Mouse (Mus musculus) ES-E14 (cell line): ENCODE results near the gene Dhx16.
A peak's percentile ranks its signal among the peaks of the same experiment; 100 is the strongest.

ENCODE experiments used
- CHD2 ChIP-seq: IDR thresholded peaks from 2 replicates; pipeline ENCODE4 v1.6.1; 2014; ENCODE audit warnings: mild to moderate bottlenecking, low read depth, low read length, inconsistent platforms
- HCFC1 ChIP-seq: IDR thresholded peaks from 2 replicates; pipeline ENCODE4 v1.6.1; 2012; ENCODE audit warnings: low read length, inconsistent platforms, borderline replicate concordance; ENCODE audit not compliant: insufficient read depth
- MAFK ChIP-seq: IDR thresholded peaks from 2 replicates; pipeline ENCODE4 v1.6.1; 2014; ENCODE audit warnings: mild to moderate bottlenecking, low read depth, low read length, inconsistent platforms; ENCODE audit not compliant: insufficient read depth
- ZC3H11A ChIP-seq: IDR thresholded peaks from 2 replicates; pipeline ENCODE4 v1.6.1; 2012; ENCODE audit warnings: low read depth, mild to moderate bottlenecking, inconsistent platforms, low read length, borderline replicate concordance
- ZNF384 ChIP-seq: IDR thresholded peaks from 2 replicates; pipeline ENCODE4 v1.6.1; 2012; ENCODE audit warnings: low read depth, low read length, inconsistent platforms

DNA sequence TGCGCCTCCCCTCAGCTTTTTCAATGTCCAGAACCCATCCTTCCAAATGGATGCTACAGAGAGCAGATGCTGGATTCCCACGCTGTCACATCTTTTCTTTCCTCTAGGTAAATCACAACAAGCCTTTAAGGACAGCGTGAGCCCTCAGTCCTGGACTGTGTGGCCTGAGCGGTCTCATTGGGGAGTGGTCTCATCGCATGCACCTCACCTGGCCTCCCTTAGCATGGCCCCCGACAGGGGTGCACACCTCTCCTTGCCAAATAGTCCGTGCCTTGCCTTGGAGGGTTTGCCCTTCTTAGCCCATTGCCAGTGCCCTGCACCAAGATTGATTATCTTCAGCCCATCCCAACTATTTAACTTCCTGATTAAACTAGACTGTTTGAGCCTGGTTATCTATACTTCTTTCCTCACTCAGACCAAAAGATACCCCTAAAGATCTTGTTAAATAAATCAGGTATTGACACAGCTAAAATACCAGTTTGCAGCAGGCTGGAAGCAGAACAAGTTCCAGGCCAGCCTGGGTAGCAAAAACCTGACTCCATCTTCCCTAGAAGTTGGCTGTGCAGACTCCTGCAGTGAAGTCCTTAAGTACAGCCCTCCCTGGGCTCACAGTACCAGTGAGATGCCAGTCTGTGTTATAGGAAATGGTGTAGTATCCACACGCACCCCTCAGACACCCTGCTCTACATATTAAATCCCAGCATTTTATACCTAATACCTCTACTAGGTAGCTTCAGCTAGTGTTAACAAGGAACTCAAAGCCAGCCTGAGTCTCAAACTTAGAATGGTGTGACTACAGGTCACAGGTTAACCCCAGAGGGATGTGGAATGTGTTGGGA, 47.0 kb upstream of the Dhx16 start:
- TF ChIP-seq ZC3H11A (no peak), MAFK (no peak), HCFC1 (no peak), CHD2 (0 out of 2 replicates have a peak, but pooled peaks have one; percentile 14), ZNF384 (no peak)
